Mouse (Mus musculus): ENCODE measurements around the gene Snapc5. TPM values are rescaled to one million over a fixed set of nuclear protein-coding genes. Genes with fewer than 3 reads are reported as not detected.
A peak's percentile ranks its signal among the peaks of the same experiment; 100 is the strongest.
"Not testable (repeated sequence)": the region's sequence is repeated elsewhere in the genome, so short reads cannot be mapped to it uniquely, and the experiment has no call there.

Gene Snapc5
- polyA plus RNA-seq, 1 experiment: 35.4 TPM

- DNase-seq (ENCODE audit: extremely low spot score in 1 of 2, low spot score in 1 of 2): not testable (repeated sequence)
These were observed 19.8 kb downstream of the Snapc5 start for GRCm38 (mm10) chr9:64198763-64199418.

- DNase-seq (ENCODE audit: extremely low spot score in 1 of 2, low spot score in 1 of 2): no peak
These were observed 20.8 kb downstream of the Snapc5 start for GRCm38 (mm10) chr9:64199897-64200296.

DNA sequence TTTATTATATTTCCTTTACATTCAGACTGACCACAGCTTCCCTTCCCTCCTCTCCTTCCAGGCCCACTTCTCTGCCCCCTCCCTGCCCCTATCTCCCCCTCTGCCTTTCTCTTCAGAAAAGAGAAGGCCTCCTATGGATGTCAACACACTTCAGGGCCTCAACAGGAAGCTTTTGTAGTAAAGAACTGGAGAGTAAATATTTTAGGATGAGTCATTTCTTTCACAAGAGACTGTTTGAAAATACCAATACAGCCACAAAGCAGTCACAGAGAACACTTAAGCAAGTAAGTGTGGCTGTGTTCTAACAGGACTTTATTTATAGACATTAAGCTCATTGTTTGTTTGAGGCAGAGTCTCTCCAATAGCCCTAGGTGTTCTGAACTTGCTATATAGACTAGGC, 23.3 kb downstream of the Snapc5 start:
- no peak for DNase-seq (ENCODE audit: extremely low spot score in 1 of 2, low spot score in 1 of 2)

DNA sequence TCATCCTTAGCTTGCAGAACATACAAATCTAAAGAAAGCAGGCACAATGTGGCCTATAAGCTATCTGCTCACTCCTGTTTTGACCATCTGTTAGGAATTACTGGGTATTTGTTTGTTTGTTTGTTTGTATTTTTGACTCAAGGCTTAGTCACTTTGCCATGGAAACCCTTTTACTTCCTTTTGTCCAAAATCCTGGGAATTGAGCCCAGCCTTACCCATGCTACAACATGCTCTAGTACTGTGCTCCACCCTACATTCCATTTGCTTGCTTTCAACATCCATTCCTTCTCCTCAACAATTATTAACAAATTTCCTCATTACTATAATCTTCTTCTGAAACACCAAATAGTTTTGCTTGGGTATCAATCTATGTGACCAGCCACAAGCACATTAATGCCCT, 23.8 kb downstream of the Snapc5 start:
- DNase-seq (ENCODE audit: extremely low spot score in 1 of 2, low spot score in 1 of 2): no peak

DNA sequence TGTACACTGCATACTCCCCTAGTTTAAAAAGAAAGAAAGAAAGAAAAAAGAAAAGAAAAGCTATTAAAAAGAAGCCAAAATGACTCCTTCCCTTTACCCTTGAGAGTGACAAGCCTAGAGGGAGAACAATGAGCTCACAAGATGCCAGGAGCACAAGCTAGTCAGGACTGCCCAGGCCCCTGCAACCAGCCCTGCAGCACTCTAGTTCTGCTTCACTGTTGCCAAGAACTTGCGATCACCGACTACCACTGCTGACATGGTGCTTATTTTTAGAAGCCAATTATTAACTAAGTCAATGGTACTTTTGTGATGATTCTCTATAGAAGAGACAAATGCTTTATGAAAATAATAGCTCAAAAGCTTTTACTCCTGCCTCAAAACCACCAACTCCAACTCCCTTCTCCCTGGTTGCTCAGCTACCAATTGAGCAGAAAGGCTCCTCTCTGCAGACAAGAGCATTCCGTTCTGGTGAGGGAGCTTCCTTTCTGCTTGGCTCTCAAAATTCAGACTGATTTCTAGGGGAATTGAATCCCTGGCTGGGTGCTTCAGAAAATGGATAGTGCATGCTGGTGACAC, 28.5 kb downstream of the Snapc5 start:
- peak in 1 of 2 experiments; percentile 31 for DNase-seq (ENCODE audit: extremely low spot score in 1 of 2, low spot score in 1 of 2)

DNA sequence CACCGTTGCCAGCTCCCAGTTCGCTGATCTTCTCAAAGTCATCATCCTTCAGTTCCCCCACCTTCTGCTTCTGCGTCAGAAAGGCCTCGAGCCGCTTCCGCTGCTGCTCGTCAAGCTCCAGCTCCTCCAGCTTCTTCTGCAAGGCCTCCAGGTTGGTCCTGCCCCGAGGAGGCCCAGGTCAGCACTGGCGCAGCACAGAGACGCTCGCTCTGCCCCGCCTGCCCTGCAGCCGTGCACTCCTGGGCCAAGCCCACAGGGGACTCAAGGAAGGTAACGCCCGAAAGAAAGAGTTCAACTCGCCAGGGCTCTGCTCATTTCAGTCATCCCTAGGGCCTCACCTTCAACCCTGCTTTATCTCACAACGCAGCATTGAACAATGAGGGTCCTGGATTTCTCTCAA, 35.4 kb downstream of the Snapc5 start:
- DNase-seq (ENCODE audit: extremely low spot score in 1 of 2, low spot score in 1 of 2): no peak

- no peak for DNase-seq (ENCODE audit: extremely low spot score in 1 of 2, low spot score in 1 of 2)
These were observed 37.0 kb downstream of the Snapc5 start for GRCm38 (mm10) chr9:64216090-64216489.

DNA sequence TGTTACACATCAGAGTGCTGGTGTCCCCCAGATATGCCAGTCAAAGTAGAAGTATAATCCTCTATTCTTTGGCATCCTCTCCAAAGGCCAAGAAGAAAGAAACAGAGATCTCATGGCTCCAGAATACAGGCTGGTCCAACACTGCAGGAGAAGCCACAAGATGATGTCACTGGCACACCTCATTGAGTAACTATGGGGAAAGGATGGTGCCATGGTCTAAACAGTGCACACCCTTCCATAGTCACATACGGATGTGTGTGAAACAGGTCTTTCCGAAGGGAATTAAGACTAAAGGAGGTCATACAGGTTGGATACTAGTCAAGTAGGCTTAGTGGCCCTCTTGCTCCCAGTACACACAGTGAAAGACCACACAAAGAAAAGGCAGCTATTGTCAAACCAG, 37.6 kb downstream of the Snapc5 start:
- no peak for DNase-seq (ENCODE audit: extremely low spot score in 1 of 2, low spot score in 1 of 2)

DNA sequence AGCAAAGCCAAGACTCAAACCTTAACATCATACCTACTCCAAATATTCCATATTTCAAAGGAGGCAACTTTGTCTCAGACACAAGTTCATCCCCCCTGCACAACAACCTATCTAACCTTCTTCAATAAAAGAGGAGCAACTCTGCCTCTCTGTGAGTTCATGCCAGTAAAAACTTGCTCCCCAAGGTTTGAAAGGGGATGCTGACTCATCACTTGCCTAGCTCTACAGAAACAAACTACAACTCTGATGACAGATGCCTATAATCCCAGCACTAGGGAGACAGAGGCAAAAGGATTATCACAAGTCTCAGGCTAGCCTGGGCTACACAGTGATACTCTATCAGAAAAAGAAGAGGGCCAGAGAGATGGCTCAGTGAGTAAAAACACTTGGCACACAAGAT, 38.8 kb downstream of the Snapc5 start:
- DNase-seq (ENCODE audit: extremely low spot score in 1 of 2, low spot score in 1 of 2): no peak

GRCm38 (mm10) chr9:64219305-64219704, 40.2 kb downstream of the Snapc5 start:
- peak in 1 of 2 experiments; percentile 25 for DNase-seq (ENCODE audit: extremely low spot score in 1 of 2, low spot score in 1 of 2)

DNA sequence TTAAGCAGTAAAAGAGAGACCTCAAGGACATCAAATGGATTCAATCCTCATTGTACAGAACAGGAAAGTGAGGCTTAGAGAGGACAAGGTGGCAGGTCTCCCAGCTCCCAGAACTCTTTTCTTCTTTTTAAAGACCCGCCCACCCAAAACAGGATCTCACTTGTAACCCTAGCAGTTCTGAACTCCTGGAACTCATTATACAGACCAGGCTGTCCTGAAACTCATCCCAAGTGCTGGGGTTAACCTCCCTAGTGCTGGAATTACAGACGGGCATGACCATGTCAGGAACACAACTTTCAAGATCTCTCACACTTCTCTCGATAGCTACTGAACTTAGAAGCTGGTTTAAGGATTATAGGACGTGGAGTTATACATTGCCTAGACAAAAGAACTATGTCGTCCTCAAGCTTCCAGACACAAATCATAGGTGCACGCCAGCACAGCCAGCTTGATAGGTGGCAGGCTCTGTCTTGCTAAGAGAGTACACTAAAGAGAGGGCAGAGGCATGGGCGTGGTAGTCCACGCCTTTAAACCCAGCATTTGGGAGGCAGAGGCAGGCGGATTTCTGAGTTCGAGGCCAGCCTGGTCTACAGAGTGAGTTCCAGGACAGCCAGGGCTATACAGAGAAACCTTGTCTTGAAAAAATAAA, 40.8 kb downstream of the Snapc5 start:
- DNase-seq (ENCODE audit: extremely low spot score in 1 of 2, low spot score in 1 of 2): no peak

DNA sequence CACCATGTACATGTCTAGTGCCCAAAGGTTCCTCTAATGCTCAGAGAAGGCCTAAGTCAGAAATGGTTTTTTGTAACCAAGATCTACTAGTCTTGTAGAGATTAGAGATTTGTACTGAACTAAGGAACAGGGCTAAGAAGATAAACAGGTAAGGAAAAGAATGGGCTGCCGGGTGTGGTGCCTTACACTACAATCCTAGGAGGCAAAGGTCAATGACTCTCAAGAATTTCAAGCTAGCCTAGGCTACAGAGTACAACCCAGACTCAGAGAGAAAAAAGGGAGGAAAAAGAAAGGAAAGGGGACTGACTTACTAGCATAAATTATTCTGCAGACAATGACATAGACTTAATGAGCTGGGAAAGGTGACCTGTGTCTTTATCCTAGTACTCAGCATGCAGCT, 41.5 kb downstream of the Snapc5 start:
- DNase-seq (ENCODE audit: extremely low spot score in 1 of 2, low spot score in 1 of 2): no peak

DNA sequence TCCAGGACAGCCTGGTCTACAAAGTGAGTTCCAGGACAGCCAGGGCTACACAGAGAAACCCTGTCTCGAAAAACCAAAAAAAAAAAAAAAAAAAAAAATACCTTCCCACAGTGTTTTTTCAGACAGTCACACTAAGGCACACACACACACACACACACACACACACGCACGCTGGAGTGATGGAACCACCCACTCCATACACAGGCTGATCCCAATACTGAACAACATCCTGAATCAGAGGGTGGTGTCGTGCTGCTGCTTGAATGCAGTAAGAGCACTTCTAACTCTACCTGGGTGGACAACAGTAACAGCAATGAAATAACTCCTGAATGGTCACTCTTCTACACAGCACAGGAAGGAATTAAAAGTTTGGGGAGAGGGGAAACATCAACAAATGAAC, 42.4 kb downstream of the Snapc5 start:
- peak in 1 of 2 experiments; percentile 59 for DNase-seq (ENCODE audit: extremely low spot score in 1 of 2, low spot score in 1 of 2)

- no peak for DNase-seq (ENCODE audit: extremely low spot score in 1 of 2, low spot score in 1 of 2)
These were observed 43.0 kb downstream of the Snapc5 start for GRCm38 (mm10) chr9:64222098-64222497.

- no peak for DNase-seq (ENCODE audit: extremely low spot score in 1 of 2, low spot score in 1 of 2)
These were observed 46.7 kb downstream of the Snapc5 start for GRCm38 (mm10) chr9:64225805-64226204.

GRCm38 (mm10) chr9:64227736-64228135, 48.7 kb downstream of the Snapc5 start:
- no peak for DNase-seq (ENCODE audit: extremely low spot score in 1 of 2, low spot score in 1 of 2)

DNA sequence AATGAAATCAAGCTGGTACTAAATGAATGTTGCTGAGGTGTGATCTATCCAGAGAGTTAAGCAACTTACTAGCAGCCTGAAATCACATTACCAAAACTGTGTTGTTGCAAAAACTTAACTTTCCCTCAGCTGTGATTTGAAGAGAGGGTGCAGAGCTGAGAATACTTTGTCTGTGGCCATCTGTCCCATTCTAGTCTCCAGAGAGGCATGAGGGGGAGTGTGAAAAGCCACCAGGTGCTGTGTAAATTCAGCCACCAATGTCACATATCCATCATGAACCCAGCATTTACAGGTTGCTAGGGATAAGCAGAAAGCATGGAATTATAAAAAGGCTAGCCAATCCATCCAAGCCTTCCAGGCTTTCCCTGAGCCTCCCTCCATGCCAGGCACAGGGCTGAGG, 49.9 kb downstream of the Snapc5 start:
- DNase-seq (ENCODE audit: extremely low spot score in 1 of 2, low spot score in 1 of 2): peak in 1 of 2 experiments; percentile 51

DNA sequence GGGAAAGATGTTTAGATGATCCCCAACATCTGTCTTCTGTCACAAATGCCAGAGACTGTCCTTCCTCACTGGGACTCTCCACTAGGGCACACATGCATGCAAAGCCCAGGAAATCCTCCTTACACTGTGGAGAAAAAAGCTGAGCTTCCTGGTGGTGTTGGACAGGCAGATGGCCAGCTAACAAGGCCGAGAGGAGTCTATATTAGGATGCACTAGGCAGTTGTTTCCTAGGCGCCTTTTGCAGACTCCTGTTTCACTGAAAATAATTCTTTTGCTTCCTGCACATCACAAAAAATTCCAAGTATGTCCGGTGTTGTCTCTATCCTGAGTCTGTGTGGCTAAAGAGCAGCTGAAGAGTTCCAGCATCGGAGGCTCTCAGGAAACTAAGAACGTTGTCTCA, 52.1 kb downstream of the Snapc5 start:
- no peak for DNase-seq (ENCODE audit: extremely low spot score in 1 of 2, low spot score in 1 of 2)

- peak in 1 of 2 experiments; percentile 52 for DNase-seq (ENCODE audit: extremely low spot score in 1 of 2, low spot score in 1 of 2)
These were observed 52.6 kb downstream of the Snapc5 start for GRCm38 (mm10) chr9:64231674-64232073.

- no peak for DNase-seq (ENCODE audit: extremely low spot score in 1 of 2, low spot score in 1 of 2)
These were observed 53.3 kb downstream of the Snapc5 start for GRCm38 (mm10) chr9:64232257-64232957.
